Mouse (Mus musculus): ENCODE results near the gene Calhm1. TPM values are rescaled to one million over a fixed set of nuclear protein-coding genes. Genes with fewer than 3 reads are reported as not detected.
"Not testable (repeated sequence)": the region's sequence is repeated elsewhere in the genome, so short reads cannot be mapped to it uniquely, and the experiment has no call there.

Calhm1 gene
- polyA plus RNA-seq, 1 experiment from 2014 or later = not detected

DNA sequence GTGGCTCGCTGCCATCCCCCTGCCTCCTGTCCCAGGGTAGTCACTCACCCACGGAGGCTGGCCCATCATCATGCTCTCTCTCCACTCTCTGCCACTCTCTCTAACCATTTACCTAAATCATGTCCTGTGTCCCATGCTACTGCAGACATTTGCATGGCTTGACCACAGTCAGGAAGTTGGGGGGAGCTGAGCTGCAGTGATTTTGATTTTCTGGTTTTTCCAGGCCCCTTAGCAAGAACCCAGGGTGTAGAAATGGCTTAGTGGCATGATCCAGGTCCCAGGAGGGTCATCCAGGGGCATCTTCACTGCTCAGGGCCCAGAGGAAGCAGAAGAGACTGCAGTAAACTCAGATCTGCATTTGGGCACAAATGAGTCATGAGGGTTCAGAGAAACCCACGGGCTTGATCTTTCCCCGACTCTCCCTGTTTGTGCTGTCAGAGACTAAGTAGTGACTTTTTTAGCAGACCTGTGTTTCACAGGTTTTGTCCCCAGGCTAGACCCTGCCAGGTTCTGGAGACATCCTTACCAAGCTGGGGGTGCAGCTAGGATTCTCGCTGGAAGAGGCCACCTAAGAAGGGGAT is 4.3 kb upstream of the Calhm1 start:
- no peak for ATAC-seq (replicated peaks; ENCODE audit: insufficient number of reproducible peaks, low FRiP score, low TSS enrichment)
- H3K27me3 ChIP-seq (ENCODE audit: control insufficient read depth, insufficient read depth, low read length) = peaks cover 3% of the 10 kb centered on the region
- no peak overlapping the region for H3K4me2 ChIP-seq
- no peak overlapping the region for H3K27ac ChIP-seq (ENCODE audit: low read depth, low read length)
- H3K4me1 ChIP-seq (ENCODE audit: control insufficient read depth, insufficient read depth, low read length) = 0 out of 2 replicates have a peak, but pooled peaks cover 3% of the 10 kb centered on the region
- H3K9ac ChIP-seq (ENCODE audit: low read depth, low read length) = no peak overlapping the region
- no peak overlapping the region for H3K4me3 ChIP-seq (ENCODE audit: low read depth, low read length)
- no peaks in the 10 kb centered on the region for H3K36me3 ChIP-seq (ENCODE audit: control insufficient read depth, insufficient read depth, low read length)
- no peaks in the 10 kb centered on the region for H3K9me3 ChIP-seq (replicated peaks; ENCODE audit: control insufficient read depth, low read length)
- WGBS (ENCODE audit: insufficient replicate concordance) = 77% methylated on average over 5 of the region's 5 CpGs

DNA sequence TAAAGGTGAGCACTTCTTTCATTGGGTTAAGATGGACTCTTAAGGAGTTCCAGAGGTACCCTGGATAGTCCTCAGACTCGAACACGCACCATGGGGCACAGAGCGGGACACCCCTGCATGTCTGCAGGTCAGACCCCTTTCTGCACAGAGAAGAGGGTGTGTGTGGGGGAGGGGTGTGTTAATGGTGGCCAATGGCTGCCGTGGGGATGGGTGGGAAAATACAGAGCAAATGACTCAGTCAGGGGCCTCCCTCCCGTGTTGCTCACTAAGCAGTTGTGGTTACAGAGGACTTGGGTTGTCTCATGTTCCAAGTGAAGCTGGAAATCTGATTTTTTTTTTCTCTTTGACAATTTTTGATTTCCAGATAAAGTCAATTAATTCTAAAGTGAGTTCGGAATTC is 1.6 kb downstream of the Calhm1 start:
- H3K36me3 ChIP-seq (ENCODE audit: control insufficient read depth, insufficient read depth, low read length) = no peaks in the 10 kb centered on the region
- H3K9ac ChIP-seq (ENCODE audit: low read depth, low read length) = no peak overlapping the region
- peaks cover 8% of the 10 kb centered on the region for H3K4me1 ChIP-seq (ENCODE audit: control insufficient read depth, insufficient read depth, low read length)
- no peak overlapping the region for H3K4me3 ChIP-seq (ENCODE audit: low read depth, low read length)
- no peak overlapping the region for H3K27ac ChIP-seq (ENCODE audit: low read depth, low read length)
- peaks cover 5% of the 10 kb centered on the region for H3K27me3 ChIP-seq (ENCODE audit: control insufficient read depth, insufficient read depth, low read length)
- no peak overlapping the region for H3K4me2 ChIP-seq
- no peak for ATAC-seq (replicated peaks; ENCODE audit: insufficient number of reproducible peaks, low FRiP score, low TSS enrichment)
- H3K9me3 ChIP-seq (replicated peaks; ENCODE audit: control insufficient read depth, low read length) = no peaks in the 10 kb centered on the region
- 72% methylated on average over 6 of the region's 6 CpGs for WGBS (ENCODE audit: insufficient replicate concordance)

DNA sequence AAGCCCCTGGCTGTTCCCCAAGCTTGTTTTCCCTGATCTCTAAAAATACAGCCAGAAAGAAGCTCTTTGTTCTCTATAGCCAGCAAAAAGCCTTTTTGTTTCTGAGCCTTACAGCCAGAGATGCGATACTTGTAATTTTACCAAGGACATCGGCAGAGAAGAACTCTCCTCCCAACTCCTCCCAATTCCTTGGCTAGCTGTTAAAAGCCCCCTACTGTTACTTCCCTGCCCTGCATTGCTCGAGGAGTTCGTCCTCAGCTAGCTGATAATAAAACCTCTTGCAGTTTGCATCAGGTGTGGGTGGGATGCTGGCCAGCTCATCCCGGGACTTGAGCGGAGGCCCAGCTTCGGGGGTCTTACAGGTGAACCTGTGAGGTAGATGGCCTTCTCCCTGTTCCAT is 4.4 kb downstream of the Calhm1 start:
- H3K9ac ChIP-seq (ENCODE audit: low read depth, low read length); H3K9me3 ChIP-seq (replicated peaks; ENCODE audit: control insufficient read depth, low read length); H3K4me3 ChIP-seq (ENCODE audit: low read depth, low read length); H3K27ac ChIP-seq (ENCODE audit: low read depth, low read length); H3K36me3 ChIP-seq (ENCODE audit: control insufficient read depth, insufficient read depth, low read length); H3K27me3 ChIP-seq (ENCODE audit: control insufficient read depth, insufficient read depth, low read length); ATAC-seq (replicated peaks; ENCODE audit: insufficient number of reproducible peaks, low FRiP score, low TSS enrichment); H3K4me2 ChIP-seq: not testable (repeated sequence)
- H3K4me1 ChIP-seq (ENCODE audit: control insufficient read depth, insufficient read depth, low read length) = peaks cover 15% of the 10 kb centered on the region
- 20% methylated on average over 7 of the region's 7 CpGs for WGBS (ENCODE audit: insufficient replicate concordance)

DNA sequence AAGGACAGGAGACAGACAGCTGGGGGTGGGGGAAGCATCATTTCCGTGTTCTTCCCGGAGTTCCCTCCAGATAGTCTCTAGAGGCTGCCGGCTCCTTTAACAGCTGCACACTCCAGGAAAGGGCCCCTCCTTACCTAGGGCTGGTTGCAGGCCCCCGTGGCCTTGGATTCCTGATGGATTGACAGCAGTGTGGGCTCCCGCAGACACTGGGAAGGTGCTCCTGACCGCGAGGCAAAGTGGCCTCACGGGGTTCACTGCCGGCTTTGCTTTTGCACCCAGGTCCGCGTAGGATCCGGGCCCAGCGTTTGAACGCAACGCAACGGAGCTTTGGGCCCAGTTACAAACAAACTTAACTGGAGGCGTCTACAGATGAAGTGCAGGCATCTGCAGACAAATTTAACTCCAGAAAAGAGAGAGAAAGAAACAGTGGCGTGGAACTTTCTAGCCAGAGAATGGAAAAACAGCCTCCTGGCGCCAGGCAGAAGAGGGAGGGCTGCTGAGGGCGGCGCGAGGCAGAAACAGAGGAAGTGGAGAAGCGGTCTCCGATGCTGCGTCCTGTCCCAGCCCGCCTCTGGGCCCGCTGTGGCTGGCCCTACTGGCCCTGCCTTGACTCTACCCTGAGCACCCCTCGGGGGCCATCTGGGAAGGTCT is 6.2 kb downstream of the Calhm1 start, which contains the start of gene Calhm2:
TSS of gene Calhm2 (minus strand) at position 524 of the 651 bp plus-strand sequence.
- Histone ChIP-seq H3K36me3 (ENCODE audit: control insufficient read depth, insufficient read depth, low read length) (peaks cover 4% of the 10 kb centered on the region; the same call in 1 of the 2 replicates), H3K4me3 (ENCODE audit: low read depth, low read length) (peak within 1 kb of the TSS; percentile 46), H3K4me2 (peak within 1 kb of the TSS; percentile 69), H3K9me3 (replicated peaks; ENCODE audit: control insufficient read depth, low read length) (no peaks in the 10 kb centered on the region), H3K9ac (ENCODE audit: low read depth, low read length) (peak within 1 kb of the TSS; percentile 72), H3K27me3 (ENCODE audit: control insufficient read depth, insufficient read depth, low read length) (peaks cover 5% of the 10 kb centered on the region), H3K4me1 (ENCODE audit: control insufficient read depth, insufficient read depth, low read length) (peaks cover 15% of the 10 kb centered on the region), H3K27ac (ENCODE audit: low read depth, low read length) (peak within 1 kb of the TSS; percentile 67)
- peak; percentile 62; the same call in 1 of the 2 replicates for ATAC-seq (replicated peaks; ENCODE audit: insufficient number of reproducible peaks, low FRiP score, low TSS enrichment)
- WGBS (ENCODE audit: insufficient replicate concordance) = 1% methylated on average over 28 of the region's 28 CpGs

DNA sequence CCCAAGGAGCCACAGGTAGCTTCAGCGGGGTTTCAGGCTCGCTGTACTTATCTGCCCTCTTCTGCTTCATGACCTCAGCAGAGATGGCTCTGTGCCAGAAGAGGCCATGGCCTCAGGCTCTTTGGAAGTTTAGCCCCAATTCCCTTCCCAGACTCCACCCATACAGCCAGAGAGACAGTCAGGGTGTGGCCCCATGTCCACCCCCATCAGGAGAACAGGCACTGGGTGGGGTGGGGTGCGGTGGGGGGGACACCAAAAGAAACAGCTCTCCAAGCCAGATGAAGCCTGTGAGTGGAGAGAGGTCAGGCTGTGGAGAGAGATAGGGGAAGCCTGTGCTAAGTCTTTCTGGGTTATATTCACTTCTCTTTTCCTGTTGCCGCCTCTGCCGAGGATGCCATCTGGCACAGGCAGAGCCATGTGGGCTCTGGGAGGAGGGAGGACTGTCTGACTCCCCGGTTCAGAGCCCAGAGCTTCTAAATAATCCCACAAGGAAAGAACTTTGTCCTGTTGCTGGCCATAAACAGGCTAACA is 6.9 kb downstream of the Calhm1 start:
- 17% methylated on average over 6 of the region's 6 CpGs for WGBS (ENCODE audit: insufficient replicate concordance)
- peaks cover 4% of the 10 kb centered on the region; the same call in 1 of the 2 replicates for H3K36me3 ChIP-seq (ENCODE audit: control insufficient read depth, insufficient read depth, low read length)
- H3K4me2 ChIP-seq = peak overlapping the region; percentile 69
- 0 out of 2 replicates have a peak overlapping the region, but pooled peaks have one; percentile 30 for H3K27ac ChIP-seq (ENCODE audit: low read depth, low read length)
- no peaks in the 10 kb centered on the region for H3K9me3 ChIP-seq (replicated peaks; ENCODE audit: control insufficient read depth, low read length)
- peak overlapping the region; percentile 72 for H3K9ac ChIP-seq (ENCODE audit: low read depth, low read length)
- peaks cover 15% of the 10 kb centered on the region for H3K4me1 ChIP-seq (ENCODE audit: control insufficient read depth, insufficient read depth, low read length)
- peak overlapping the region; percentile 46 for H3K4me3 ChIP-seq (ENCODE audit: low read depth, low read length)
- H3K27me3 ChIP-seq (ENCODE audit: control insufficient read depth, insufficient read depth, low read length) = peaks cover 5% of the 10 kb centered on the region
- ATAC-seq (replicated peaks; ENCODE audit: insufficient number of reproducible peaks, low FRiP score, low TSS enrichment) = peak; percentile 48; the same call in 1 of the 2 replicates

DNA sequence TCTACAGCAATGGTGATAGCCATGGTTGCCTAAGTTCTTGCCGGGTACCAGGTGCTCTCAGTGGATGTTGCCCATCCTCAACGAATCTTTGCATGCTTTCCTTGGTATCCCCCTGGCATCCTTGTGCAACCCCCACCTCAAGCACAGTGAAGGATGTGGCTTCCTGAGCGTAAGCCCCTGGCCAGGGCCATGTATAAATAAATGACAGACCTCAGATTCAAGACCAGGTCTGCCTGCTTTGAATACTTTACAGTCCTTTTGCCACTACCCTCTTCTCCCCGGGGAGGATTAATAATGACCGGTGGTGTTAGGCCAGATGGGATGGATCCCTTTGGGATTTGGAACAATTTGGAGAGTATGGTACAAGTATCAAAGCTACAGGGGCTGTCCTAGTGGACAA is 7.9 kb downstream of the Calhm1 start:
- no peak overlapping the region for H3K4me2 ChIP-seq
- ATAC-seq (replicated peaks; ENCODE audit: insufficient number of reproducible peaks, low FRiP score, low TSS enrichment) = no peak
- no peak overlapping the region for H3K4me3 ChIP-seq (ENCODE audit: low read depth, low read length)
- H3K4me1 ChIP-seq (ENCODE audit: control insufficient read depth, insufficient read depth, low read length) = peaks cover 15% of the 10 kb centered on the region
- no peak overlapping the region for H3K9ac ChIP-seq (ENCODE audit: low read depth, low read length)
- H3K36me3 ChIP-seq (ENCODE audit: control insufficient read depth, insufficient read depth, low read length) = peaks cover 9% of the 10 kb centered on the region
- peaks cover 4% of the 10 kb centered on the region for H3K27me3 ChIP-seq (ENCODE audit: control insufficient read depth, insufficient read depth, low read length)
- 90% methylated on average over 5 of the region's 5 CpGs for WGBS (ENCODE audit: insufficient replicate concordance)
- H3K27ac ChIP-seq (ENCODE audit: low read depth, low read length) = no peak overlapping the region
- H3K9me3 ChIP-seq (replicated peaks; ENCODE audit: control insufficient read depth, low read length) = no peaks in the 10 kb centered on the region

DNA sequence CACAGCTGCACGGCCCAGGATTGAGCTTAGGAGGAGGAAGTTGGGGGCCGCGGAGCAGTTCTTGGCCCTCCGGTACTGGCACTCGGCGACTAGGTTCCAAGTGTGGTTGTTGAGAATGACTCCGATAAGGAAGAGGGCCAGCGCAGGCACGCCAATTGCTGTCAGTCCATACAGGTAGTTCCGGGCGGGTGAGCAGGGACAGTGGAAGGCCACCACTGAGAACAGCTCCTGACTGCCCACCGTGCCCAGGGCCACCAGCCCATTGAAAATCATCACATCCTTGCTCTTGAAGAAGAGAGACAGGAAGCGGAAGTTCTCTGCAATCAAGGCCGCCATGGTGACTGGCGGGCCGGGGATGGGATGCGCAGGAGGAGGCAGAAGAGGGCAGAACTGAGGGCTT is 8.5 kb downstream of the Calhm1 start:
- Histone ChIP-seq H3K4me2 (no peak overlapping the region), H3K27ac (ENCODE audit: low read depth, low read length) (no peak overlapping the region), H3K9me3 (replicated peaks; ENCODE audit: control insufficient read depth, low read length) (no peaks in the 10 kb centered on the region), H3K36me3 (ENCODE audit: control insufficient read depth, insufficient read depth, low read length) (peaks cover 13% of the 10 kb centered on the region), H3K27me3 (ENCODE audit: control insufficient read depth, insufficient read depth, low read length) (peaks cover 2% of the 10 kb centered on the region), H3K4me3 (ENCODE audit: low read depth, low read length) (no peak overlapping the region), H3K4me1 (ENCODE audit: control insufficient read depth, insufficient read depth, low read length) (peaks cover 15% of the 10 kb centered on the region), H3K9ac (ENCODE audit: low read depth, low read length) (no peak overlapping the region)
- no peak for ATAC-seq (replicated peaks; ENCODE audit: insufficient number of reproducible peaks, low FRiP score, low TSS enrichment)
- WGBS (ENCODE audit: insufficient replicate concordance) = 82% methylated on average over 17 of the region's 17 CpGs

DNA sequence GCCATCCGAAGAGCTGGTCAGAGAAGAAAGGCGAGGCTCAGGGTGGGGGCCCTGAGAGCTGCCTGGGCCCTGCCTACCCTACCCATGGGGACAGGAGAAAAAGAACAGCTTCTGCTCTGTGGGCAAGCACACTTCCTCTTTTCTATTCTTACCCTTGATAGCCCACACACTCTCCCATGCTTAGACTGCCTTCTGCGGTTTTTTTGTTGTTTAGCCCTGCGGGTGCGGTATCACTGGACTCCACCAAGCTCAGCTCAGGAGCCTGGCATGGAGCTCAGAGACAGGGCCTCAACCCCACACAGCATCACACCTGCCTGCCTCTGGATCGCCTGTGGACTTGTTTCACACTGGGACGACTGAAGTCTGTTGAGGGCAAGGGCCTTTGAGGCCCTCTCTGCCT is 10.9 kb downstream of the Calhm1 start:
- Histone ChIP-seq H3K9me3 (replicated peaks; ENCODE audit: control insufficient read depth, low read length) (no peaks in the 10 kb centered on the region), H3K27me3 (ENCODE audit: control insufficient read depth, insufficient read depth, low read length) (no peaks in the 10 kb centered on the region), H3K36me3 (ENCODE audit: control insufficient read depth, insufficient read depth, low read length) (peaks cover 31% of the 10 kb centered on the region), H3K9ac (ENCODE audit: low read depth, low read length) (no peak overlapping the region), H3K27ac (ENCODE audit: low read depth, low read length) (no peak overlapping the region), H3K4me2 (no peak overlapping the region), H3K4me1 (ENCODE audit: control insufficient read depth, insufficient read depth, low read length) (peaks cover 8% of the 10 kb centered on the region), H3K4me3 (ENCODE audit: low read depth, low read length) (no peak overlapping the region)
- ATAC-seq (replicated peaks; ENCODE audit: insufficient number of reproducible peaks, low FRiP score, low TSS enrichment) = no peak
- 89% methylated on average over 7 of the region's 7 CpGs for WGBS (ENCODE audit: insufficient replicate concordance)
